Mouse (Mus musculus) spleen, adult 2 months (tissue): ENCODE data around the gene Slc25a20. TPM values are rescaled to one million over a fixed set of nuclear protein-coding genes. Genes with fewer than 3 reads are reported as not detected.

Source experiments
- DNase-seq, 2 experiments: peaks; one replicate each; pipeline versions ENCODE4 v3.0.0 to v3.0.0-alpha.2; 2012 to 2021; ENCODE audit warnings: low spot score in 2 of 2, low read depth in 1 of 2
- H3K27ac ChIP-seq: fragments of 200-500 bp; 2 replicates; pipeline ENCODE4 v1.5.1; 2012; ENCODE audit warnings: low read length, inconsistent platforms; ENCODE audit not compliant: insufficient read depth
- H3K27me3 ChIP-seq: fragments of 200-500 bp; 2 replicates; pipeline ENCODE4 v1.6.1; 2012; ENCODE audit warnings: mild to moderate bottlenecking, moderate library complexity, low read length, inconsistent platforms; ENCODE audit not compliant: control insufficient read depth, insufficient read depth
- H3K36me3 ChIP-seq: fragments of 200-500 bp; 2 replicates; pipeline ENCODE4 v1.6.1; 2012; ENCODE audit warnings: mild to moderate bottlenecking, low read length, inconsistent platforms; ENCODE audit not compliant: control insufficient read depth, insufficient read depth
- H3K4me1 ChIP-seq: fragments of 200-500 bp; 2 replicates; pipeline ENCODE4 v1.6.1; 2011; ENCODE audit warnings: inconsistent platforms; ENCODE audit not compliant: control insufficient read depth, insufficient read depth, insufficient read length
- H3K4me3 ChIP-seq: fragments of 200-500 bp; 2 replicates; pipeline ENCODE4 v1.5.1; 2011; ENCODE audit warnings: mild to moderate bottlenecking, inconsistent platforms; ENCODE audit not compliant: insufficient read depth, insufficient read length; ENCODE audit errors: extremely low read depth
- CTCF ChIP-seq: fragments of 200-500 bp; IDR thresholded peaks from 2 replicates; pipeline ENCODE4 v1.5.1; 2011; ENCODE audit warnings: mild to moderate bottlenecking, inconsistent platforms; ENCODE audit not compliant: insufficient read depth, insufficient read length, insufficient replicate concordance; ENCODE audit errors: extremely low read depth
- POLR2A ChIP-seq: fragments of 200-500 bp; IDR thresholded peaks from 2 replicates; pipeline ENCODE4 v1.6.1; 2011; ENCODE audit warnings: low read depth, low read length, inconsistent platforms
- WGBS: fragments of 180-500 bp; shearing (Covaris S2); methylation state at CpG from one replicate; pipeline ENCODE4 v1.1.7; 2018; 5-methylcytosine and 5-hydroxymethylcytosine counted together
- polyA plus RNA-seq: library from polyadenylated mRNA; depleted of rRNA; stranded (reverse); fragments of >200 nt; gene quantifications from 2 replicates; pipeline ENCODE4 v1.2.3, GENCODE M21; 2012

Slc25a20 gene
- polyA plus RNA-seq, 1 experiment: 8.4 TPM

DNA sequence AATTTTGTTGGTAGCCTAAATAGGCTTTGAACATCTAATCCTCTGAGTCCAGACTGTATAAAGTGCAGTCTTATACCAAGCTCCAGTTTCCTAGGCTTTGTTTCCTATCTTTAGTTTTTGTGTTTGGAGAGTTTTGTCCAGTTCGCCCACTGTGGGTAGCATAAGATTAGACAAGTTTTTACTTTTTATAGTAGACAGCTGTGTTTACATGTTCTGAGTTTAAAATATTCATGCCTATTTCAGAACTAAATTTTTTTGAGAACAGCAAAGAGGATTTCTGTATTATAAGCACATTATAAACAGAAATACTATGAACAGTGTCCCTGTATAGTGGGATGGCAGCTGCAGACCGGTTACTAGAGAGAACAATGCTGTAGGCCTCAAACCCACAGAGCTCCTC, 45.3 kb downstream of the Slc25a20 start:
- no peak for DNase-seq
- H3K27ac ChIP-seq: no peak overlapping the region
- WGBS: 92% methylated on average over 2 of the region's 2 CpGs
- H3K4me3 ChIP-seq: no peak overlapping the region
- H3K4me1 ChIP-seq: no peaks in the 10 kb centered on the region
- H3K27me3 ChIP-seq: no peaks in the 10 kb centered on the region
- no peak for TF ChIP-seq CTCF
- TF ChIP-seq POLR2A: no peak
- no peaks in the 10 kb centered on the region for H3K36me3 ChIP-seq

GRCm38 (mm10) chr9:108708833-108709232, 46.9 kb downstream of the Slc25a20 start:
- Histone ChIP-seq H3K27me3 (no peaks in the 10 kb centered on the region), H3K4me1 (no peaks in the 10 kb centered on the region), H3K4me3 (no peak overlapping the region), H3K27ac (no peak overlapping the region), H3K36me3 (no peaks in the 10 kb centered on the region)
- TF ChIP-seq POLR2A (no peak), CTCF (no peak)
- 93% methylated on average over 8 of the region's 8 CpGs for WGBS
- DNase-seq: no peak

GRCm38 (mm10) chr9:108710767-108711166, 48.9 kb downstream of the Slc25a20 start:
- 91% methylated on average over 7 of the region's 7 CpGs for WGBS
- Histone ChIP-seq H3K36me3 (no peaks in the 10 kb centered on the region), H3K27ac (no peak overlapping the region), H3K27me3 (no peaks in the 10 kb centered on the region), H3K4me1 (no peaks in the 10 kb centered on the region), H3K4me3 (no peak overlapping the region)
- DNase-seq: no peak
- TF ChIP-seq POLR2A: no peak
- no peak for TF ChIP-seq CTCF

DNA sequence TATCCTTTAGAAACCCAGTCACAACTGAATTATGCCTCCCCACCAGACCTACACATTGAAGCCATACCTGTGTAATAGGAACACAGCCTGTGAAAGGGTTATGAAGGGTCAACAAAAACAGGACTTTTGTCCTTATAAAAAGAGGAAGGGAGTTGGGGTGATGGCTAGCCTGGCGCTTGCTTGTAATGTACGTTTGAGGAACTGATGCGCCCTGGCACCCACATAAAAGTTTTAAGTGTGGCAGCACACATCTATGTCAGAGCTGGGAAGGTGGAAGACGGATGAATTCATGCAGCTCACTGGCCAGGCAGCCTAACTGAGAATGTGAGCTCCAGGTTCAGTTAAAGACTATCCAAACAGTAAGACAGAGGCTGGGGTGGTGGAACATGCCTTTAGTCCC, 54.3 kb downstream of the Slc25a20 start:
- no peak overlapping the region for H3K27ac ChIP-seq
- DNase-seq: no peak
- H3K36me3 ChIP-seq: no peaks in the 10 kb centered on the region
- H3K4me3 ChIP-seq: no peak overlapping the region
- TF ChIP-seq POLR2A (no peak), CTCF (no peak)
- no peaks in the 10 kb centered on the region for H3K27me3 ChIP-seq
- WGBS: 62% methylated on average over 4 of the region's 4 CpGs
- no peaks in the 10 kb centered on the region for H3K4me1 ChIP-seq

DNA sequence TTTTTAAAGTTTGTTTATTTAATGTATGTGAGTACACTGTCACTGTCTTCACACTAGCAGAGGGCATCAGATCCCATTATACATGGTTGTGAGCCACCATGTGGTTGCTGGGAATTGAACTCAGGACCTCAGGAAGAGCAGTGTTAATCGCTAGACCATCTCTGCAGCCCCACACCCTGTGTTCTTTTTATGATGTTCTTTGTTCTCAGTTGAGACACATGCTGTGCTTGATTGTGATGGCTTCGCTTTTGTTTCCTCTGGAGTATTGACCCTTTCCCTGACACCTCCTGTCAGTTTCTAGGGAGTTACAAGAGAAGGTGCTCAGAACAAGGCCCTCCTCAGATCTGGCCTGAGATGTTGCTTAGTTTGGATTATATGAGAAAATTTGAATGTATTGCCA, 61.9 kb downstream of the Slc25a20 start:
- WGBS: 87% methylated on average over 2 of the region's 2 CpGs
- Histone ChIP-seq H3K4me1 (no peaks in the 10 kb centered on the region), H3K4me3 (no peak overlapping the region), H3K27me3 (no peaks in the 10 kb centered on the region), H3K36me3 (no peaks in the 10 kb centered on the region), H3K27ac (no peak overlapping the region)
- DNase-seq: no peak
- TF ChIP-seq CTCF: no peak
- TF ChIP-seq POLR2A: no peak

DNA sequence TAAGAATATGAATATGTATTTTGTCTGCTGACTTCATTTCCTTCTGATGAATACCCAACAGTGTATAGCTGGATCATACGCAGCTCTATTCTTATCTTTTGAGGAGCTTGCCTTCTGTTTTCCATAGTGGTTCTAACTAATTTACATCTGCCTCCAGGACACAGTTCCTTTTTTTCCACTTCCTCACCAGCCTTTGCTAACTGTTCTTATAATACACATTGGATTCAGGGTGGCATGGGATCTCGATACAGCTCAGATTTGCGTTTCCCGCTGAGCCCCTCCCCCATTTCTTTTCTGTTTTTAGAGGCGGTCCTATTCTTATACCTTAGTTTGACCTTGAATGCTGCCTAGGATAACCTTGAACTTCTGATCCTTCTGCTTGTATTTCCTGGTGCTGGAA, 64.2 kb downstream of the Slc25a20 start:
- H3K27me3 ChIP-seq: no peaks in the 10 kb centered on the region
- no peaks in the 10 kb centered on the region for H3K36me3 ChIP-seq
- H3K27ac ChIP-seq: no peak overlapping the region
- 86% methylated on average over 5 of the region's 5 CpGs for WGBS
- TF ChIP-seq CTCF (no peak), POLR2A (no peak)
- no peaks in the 10 kb centered on the region for H3K4me1 ChIP-seq
- no peak overlapping the region for H3K4me3 ChIP-seq
- no peak for DNase-seq

GRCm38 (mm10) chr9:108729050-108729449, 67.2 kb downstream of the Slc25a20 start:
- TF ChIP-seq POLR2A: no peak
- DNase-seq: no peak
- no peaks in the 10 kb centered on the region for H3K36me3 ChIP-seq
- H3K27ac ChIP-seq: no peak overlapping the region
- no peaks in the 10 kb centered on the region for H3K4me1 ChIP-seq
- no peaks in the 10 kb centered on the region for H3K27me3 ChIP-seq
- no peak overlapping the region for H3K4me3 ChIP-seq
